Mouse (Mus musculus) gastrocnemius, postnatal 14 days (tissue): ENCODE measurements around the gene Ubtd2. TPM values are rescaled to one million over a fixed set of nuclear protein-coding genes. Genes with fewer than 3 reads are reported as not detected.

Experiments
- DNase-seq: peaks from one replicate; pipeline ENCODE4 v3.0.0; 2021; ENCODE audit warnings: mixed read lengths
- intact Hi-C: fragments of 180-260 bp; cut with DNase I; formaldehyde crosslinking; loops from one replicate; pipeline ENCODE4 v1.15.1; 2025; ENCODE audit warnings: low total_unique reads
- total RNA-seq, 2 experiments: library from RNA; stranded (reverse); gene quantifications; 2 replicates each; pipeline ENCODE4 v1.2.3; 2021

Ubtd2 gene
- total RNA-seq, 2 experiments from 2014 or later: 18.9 to 21.4 TPM

- no peak for DNase-seq
- intact Hi-C loops: no loop called here
These were observed 99.2 kb downstream of the Ubtd2 start for GRCm38 (mm10) chr11:32554141-32555091.

GRCm38 (mm10) chr11:32555103-32555689, 100.0 kb downstream of the Ubtd2 start:
- no peak for DNase-seq
- intact Hi-C loops: no loop called here

GRCm38 (mm10) chr11:32556333-32556990, 101.3 kb downstream of the Ubtd2 start:
- intact Hi-C loops: no loop called here

GRCm38 (mm10) chr11:32558026-32558425, 102.9 kb downstream of the Ubtd2 start:
- intact Hi-C loops: no loop called here
- no peak for DNase-seq

More at GRCm38 (mm10) chr11:32556333-32556990, 101.3 kb downstream of the Ubtd2 start:
- DNase-seq: no peak

GRCm38 (mm10) chr11:32558677-32559076, 103.5 kb downstream of the Ubtd2 start:
- intact Hi-C loops: no loop called here

GRCm38 (mm10) chr11:32560015-32560770, 105.0 kb downstream of the Ubtd2 start:
- intact Hi-C loops: no loop called here
- no peak for DNase-seq

More at GRCm38 (mm10) chr11:32558677-32559076, 103.5 kb downstream of the Ubtd2 start:
- no peak for DNase-seq

GRCm38 (mm10) chr11:32561465-32562355, 106.5 kb downstream of the Ubtd2 start:
- intact Hi-C loops: no loop called here
- DNase-seq: no peak

GRCm38 (mm10) chr11:32562706-32563105, 107.5 kb downstream of the Ubtd2 start:
- intact Hi-C loops: no loop called here
- no peak for DNase-seq

- intact Hi-C loops: no loop called here
- DNase-seq: no peak
These were observed 108.5 kb downstream of the Ubtd2 start for GRCm38 (mm10) chr11:32563660-32564059.

- no peak for DNase-seq
- intact Hi-C loops: no loop called here
These were observed 109.5 kb downstream of the Ubtd2 start for GRCm38 (mm10) chr11:32564629-32565028.

GRCm38 (mm10) chr11:32565088-32565487, 109.9 kb downstream of the Ubtd2 start:
- peak; percentile 34 for DNase-seq
- intact Hi-C loops: no loop called here

- DNase-seq: no peak
- intact Hi-C loops: no loop called here
These were observed 111.0 kb downstream of the Ubtd2 start for GRCm38 (mm10) chr11:32566184-32566583.

Other genes with a start within 250 kb of the Ubtd2 start
- gene Snrnp25, start 250.0 kb upstream of the Ubtd2 start, total RNA-seq: 1 to 10 TPM; 8.6 to 8.9 TPM
- gene Rhbdf1, start 233.1 kb upstream of the Ubtd2 start, total RNA-seq: 10 to 100 TPM; 18.4 to 24.4 TPM
- 1 to 10 TPM; 7.9 to 9.6 TPM for gene Mpg, start 228.9 kb upstream of the Ubtd2 start, total RNA-seq
- gene Nprl3, start 187.7 kb upstream of the Ubtd2 start, total RNA-seq: 10 to 100 TPM; 17.8 to 19.2 TPM
- gene Hba-x, start 179.0 kb upstream of the Ubtd2 start, total RNA-seq: not detected
- gene Hba-a1, start 171.9 kb upstream of the Ubtd2 start, total RNA-seq: 1,000 to 10,000 TPM; 1,024 TPM
- gene Hbq1b, start 168.4 kb upstream of the Ubtd2 start, total RNA-seq: under 1 TPM in 1 of 2 experiments, not detected in 1; 0.41 TPM
- 100 to 1,000 TPM; 795 to 814 TPM for gene Hba-a2, start 158.9 kb upstream of the Ubtd2 start, total RNA-seq
- not detected for gene Hbq1a, start 155.3 kb upstream of the Ubtd2 start, total RNA-seq
- gene Sh3pxd2b, start 107.5 kb upstream of the Ubtd2 start, total RNA-seq: 10 to 100 TPM; 15.1 to 16.8 TPM
- gene Efcab9, start 76.7 kb downstream of the Ubtd2 start, total RNA-seq: under 1 TPM; 0.47 to 0.70 TPM
- 1 to 10 TPM; 4.9 to 6.9 TPM for gene Stk10, start 77.9 kb downstream of the Ubtd2 start, total RNA-seq
- 10 to 100 TPM; 53.3 to 53.6 TPM for gene Fbxw11, start 187.4 kb downstream of the Ubtd2 start, total RNA-seq